Mouse (Mus musculus) intestine, embryonic 15.5 days (tissue): ENCODE measurements around the gene Top3a. TPM values are rescaled to one million over a fixed set of nuclear protein-coding genes. Genes with fewer than 3 reads are reported as not detected.

Experiments
- ATAC-seq: fragments of 200-750 bp; cut with Nextera tagmentation; 2 replicates; pipeline ENCODE4 v1.8.0; 2017; ENCODE audit warnings: moderate TSS enrichment, moderate library complexity
- H3K27ac ChIP-seq: fragments of 300-500 bp; sonication (generic); 2 replicates; pipeline ENCODE4 v1.5.1; 2015; ENCODE audit warnings: mild to moderate bottlenecking, inconsistent platforms
- H3K27me3 ChIP-seq: fragments of 300-500 bp; sonication (generic); replicated peaks from 2 replicates; pipeline ENCODE4 v1.6.1; 2015; ENCODE audit warnings: inconsistent platforms
- H3K36me3 ChIP-seq: fragments of 300-500 bp; sonication (generic); 2 replicates; pipeline ENCODE4 v1.6.1; 2015; ENCODE audit warnings: inconsistent platforms
- H3K4me1 ChIP-seq: fragments of 300-500 bp; sonication (generic); replicated peaks from 2 replicates; pipeline ENCODE4 v1.6.1; 2015; ENCODE audit warnings: inconsistent platforms
- H3K4me2 ChIP-seq: fragments of 300-500 bp; sonication (generic); replicated peaks from 2 replicates; pipeline ENCODE4 v1.6.1; 2015; ENCODE audit warnings: mild to moderate bottlenecking, inconsistent platforms
- H3K4me3 ChIP-seq: fragments of 300-500 bp; sonication (generic); replicated peaks from 2 replicates; pipeline ENCODE4 v1.5.1; 2015; ENCODE audit warnings: inconsistent platforms
- H3K9ac ChIP-seq: fragments of 300-500 bp; sonication (generic); 2 replicates; pipeline ENCODE4 v1.6.1; 2015; ENCODE audit warnings: inconsistent platforms
- H3K9me3 ChIP-seq: fragments of 300-500 bp; sonication (generic); 2 replicates; pipeline ENCODE4 v1.6.1; 2016; ENCODE audit warnings: inconsistent platforms
- WGBS: fragments of 180-500 bp; shearing (Covaris S2); methylation state at CpG from one replicate; pipeline ENCODE4 v1.1.7; 2015; 5-methylcytosine and 5-hydroxymethylcytosine counted together
- polyA plus RNA-seq: library from polyadenylated mRNA; unstranded; fragments of >200 nt; fragmentation: Nextera tagmentation; extraction: Ambion mirVana; gene quantifications from 2 replicates; pipeline ENCODE4 v1.2.1, GENCODE M21; 2015

Top3a gene
- polyA plus RNA-seq, 1 experiment from 2014 or later: 13.0 TPM

- Histone ChIP-seq H3K9me3 (no peaks in the 10 kb centered on the region), H3K36me3 (no peaks in the 10 kb centered on the region), H3K27ac (no peak overlapping the region), H3K4me2 (no peak overlapping the region), H3K27me3 (no peaks in the 10 kb centered on the region), H3K4me1 (peaks cover 10% of the 10 kb centered on the region), H3K4me3 (no peak overlapping the region), H3K9ac (no peak overlapping the region)
- WGBS: 92% methylated on average over 3 of the region's 3 CpGs
- no peak for ATAC-seq
Measured at GRCm38 (mm10) chr11:60770776-60771175, 6.4 kb downstream of the Top3a start.

GRCm38 (mm10) chr11:60769322-60769721, 7.8 kb downstream of the Top3a start:
- no peaks in the 10 kb centered on the region for H3K4me1 ChIP-seq
- ATAC-seq: no peak
- no peaks in the 10 kb centered on the region for H3K27me3 ChIP-seq
- no peak overlapping the region for H3K27ac ChIP-seq
- WGBS: 87% methylated on average over 2 of the region's 2 CpGs
- no peak overlapping the region for H3K4me2 ChIP-seq
- no peaks in the 10 kb centered on the region for H3K36me3 ChIP-seq
- no peaks in the 10 kb centered on the region for H3K9me3 ChIP-seq
- H3K9ac ChIP-seq: no peak overlapping the region
- no peak overlapping the region for H3K4me3 ChIP-seq

- 82% methylated on average over 4 of the region's 4 CpGs for WGBS
- no peaks in the 10 kb centered on the region for H3K36me3 ChIP-seq
- H3K4me2 ChIP-seq: no peak overlapping the region
- H3K9ac ChIP-seq: no peak overlapping the region
- H3K27me3 ChIP-seq: no peaks in the 10 kb centered on the region
- H3K9me3 ChIP-seq: no peaks in the 10 kb centered on the region
- ATAC-seq: no peak
- no peaks in the 10 kb centered on the region for H3K4me1 ChIP-seq
- no peak overlapping the region for H3K4me3 ChIP-seq
- H3K27ac ChIP-seq: no peak overlapping the region
Measured at GRCm38 (mm10) chr11:60766969-60767368, 10.2 kb downstream of the Top3a start.

GRCm38 (mm10) chr11:60761681-60762080, 15.5 kb downstream of the Top3a start:
- peaks cover 12% of the 10 kb centered on the region; the same call in 1 of the 2 replicates for H3K36me3 ChIP-seq
- no peak overlapping the region for H3K27ac ChIP-seq
- 90% methylated on average over 3 of the region's 3 CpGs for WGBS
- ATAC-seq: no peak
- no peaks in the 10 kb centered on the region for H3K27me3 ChIP-seq
- H3K9me3 ChIP-seq: no peaks in the 10 kb centered on the region
- no peak overlapping the region for H3K4me2 ChIP-seq
- no peaks in the 10 kb centered on the region for H3K4me1 ChIP-seq
- no peak overlapping the region for H3K4me3 ChIP-seq
- H3K9ac ChIP-seq: no peak overlapping the region

GRCm38 (mm10) chr11:60755570-60755969, 21.6 kb downstream of the Top3a start:
- no peak overlapping the region for H3K4me2 ChIP-seq
- H3K36me3 ChIP-seq: peaks cover 26% of the 10 kb centered on the region
- WGBS: 87% methylated on average over 7 of the region's 7 CpGs
- no peaks in the 10 kb centered on the region for H3K9me3 ChIP-seq
- H3K27ac ChIP-seq: no peak overlapping the region
- no peak overlapping the region for H3K9ac ChIP-seq
- H3K27me3 ChIP-seq: no peaks in the 10 kb centered on the region
- no peak for ATAC-seq
- no peak overlapping the region for H3K4me3 ChIP-seq
- no peaks in the 10 kb centered on the region for H3K4me1 ChIP-seq

GRCm38 (mm10) chr11:60740321-60740720, 36.8 kb downstream of the Top3a start:
- H3K9me3 ChIP-seq: no peaks in the 10 kb centered on the region
- ATAC-seq: no peak
- H3K4me1 ChIP-seq: no peaks in the 10 kb centered on the region
- H3K4me3 ChIP-seq: no peak overlapping the region
- no peak overlapping the region for H3K9ac ChIP-seq
- peaks cover 26% of the 10 kb centered on the region; the same call in 1 of the 2 replicates for H3K36me3 ChIP-seq
- 81% methylated on average over 3 of the region's 3 CpGs for WGBS
- no peak overlapping the region for H3K4me2 ChIP-seq
- H3K27me3 ChIP-seq: no peaks in the 10 kb centered on the region
- no peak overlapping the region for H3K27ac ChIP-seq

GRCm38 (mm10) chr11:60737450-60737849, 39.7 kb downstream of the Top3a start:
- no peaks in the 10 kb centered on the region for H3K9me3 ChIP-seq
- no peak overlapping the region for H3K4me2 ChIP-seq
- H3K4me1 ChIP-seq: no peaks in the 10 kb centered on the region
- H3K36me3 ChIP-seq: peaks cover 16% of the 10 kb centered on the region
- H3K9ac ChIP-seq: no peak overlapping the region
- H3K27ac ChIP-seq: no peak overlapping the region
- no peak for ATAC-seq
- no peaks in the 10 kb centered on the region for H3K27me3 ChIP-seq
- H3K4me3 ChIP-seq: no peak overlapping the region

GRCm38 (mm10) chr11:60736491-60736890, 40.7 kb downstream of the Top3a start:
- H3K4me2 ChIP-seq: no peak overlapping the region
- ATAC-seq: no peak
- no peaks in the 10 kb centered on the region for H3K27me3 ChIP-seq
- H3K9ac ChIP-seq: no peak overlapping the region
- H3K27ac ChIP-seq: no peak overlapping the region
- peaks cover 8% of the 10 kb centered on the region; the same call in 1 of the 2 replicates for H3K36me3 ChIP-seq
- no peak overlapping the region for H3K4me3 ChIP-seq
- H3K4me1 ChIP-seq: no peaks in the 10 kb centered on the region
- H3K9me3 ChIP-seq: no peaks in the 10 kb centered on the region
- WGBS: 81% methylated on average over 3 of the region's 3 CpGs

- H3K9me3 ChIP-seq: no peaks in the 10 kb centered on the region
- 67% methylated on average over 5 of the region's 5 CpGs for WGBS
- no peaks in the 10 kb centered on the region for H3K4me1 ChIP-seq
- H3K27ac ChIP-seq: no peak overlapping the region
- H3K36me3 ChIP-seq: peaks cover 14% of the 10 kb centered on the region; the same call in 1 of the 2 replicates
- no peak overlapping the region for H3K4me2 ChIP-seq
- H3K4me3 ChIP-seq: no peak overlapping the region
- no peak for ATAC-seq
- no peaks in the 10 kb centered on the region for H3K27me3 ChIP-seq
- H3K9ac ChIP-seq: no peak overlapping the region
Measured at GRCm38 (mm10) chr11:60735191-60735590, 42.0 kb downstream of the Top3a start.

- Histone ChIP-seq H3K27me3 (no peaks in the 10 kb centered on the region), H3K36me3 (peaks cover 14% of the 10 kb centered on the region; the same call in 1 of the 2 replicates), H3K4me2 (no peak overlapping the region), H3K9ac (no peak overlapping the region), H3K4me1 (peaks cover 4% of the 10 kb centered on the region), H3K27ac (no peak overlapping the region), H3K9me3 (no peaks in the 10 kb centered on the region), H3K4me3 (no peak overlapping the region)
- 75% methylated on average over 2 of the region's 2 CpGs for WGBS
- no peak for ATAC-seq
Measured at GRCm38 (mm10) chr11:60734206-60734605, 43.0 kb downstream of the Top3a start.

GRCm38 (mm10) chr11:60731251-60731650, 45.9 kb downstream of the Top3a start:
- no peak for ATAC-seq
- WGBS: 85% methylated on average over 14 of the region's 14 CpGs
- H3K4me3 ChIP-seq: no peak overlapping the region
- no peak overlapping the region for H3K9ac ChIP-seq
- no peak overlapping the region for H3K4me2 ChIP-seq
- no peaks in the 10 kb centered on the region for H3K27me3 ChIP-seq
- peaks cover 20% of the 10 kb centered on the region for H3K4me1 ChIP-seq
- H3K36me3 ChIP-seq: peaks cover 12% of the 10 kb centered on the region; the same call in 1 of the 2 replicates
- no peak overlapping the region for H3K27ac ChIP-seq
- no peaks in the 10 kb centered on the region for H3K9me3 ChIP-seq

GRCm38 (mm10) chr11:60730169-60730568, 47.0 kb downstream of the Top3a start:
- ATAC-seq: no peak
- Histone ChIP-seq H3K9me3 (no peaks in the 10 kb centered on the region), H3K4me2 (no peak overlapping the region), H3K27me3 (no peaks in the 10 kb centered on the region), H3K4me1 (peaks cover 21% of the 10 kb centered on the region), H3K9ac (no peak overlapping the region), H3K27ac (no peak overlapping the region), H3K36me3 (peaks cover 12% of the 10 kb centered on the region; the same call in 1 of the 2 replicates), H3K4me3 (no peak overlapping the region)
- 82% methylated on average over 9 of the region's 9 CpGs for WGBS

- H3K27ac ChIP-seq: no peak overlapping the region
- ATAC-seq: no peak
- no peaks in the 10 kb centered on the region for H3K27me3 ChIP-seq
- H3K36me3 ChIP-seq: peaks cover 16% of the 10 kb centered on the region; the same call in 1 of the 2 replicates
- 72% methylated on average over 6 of the region's 6 CpGs for WGBS
- no peaks in the 10 kb centered on the region for H3K9me3 ChIP-seq
- H3K4me2 ChIP-seq: peak overlapping the region; percentile 78
- peaks cover 21% of the 10 kb centered on the region for H3K4me1 ChIP-seq
- peak overlapping the region; percentile 63; the same call in 1 of the 2 replicates for H3K9ac ChIP-seq
- no peak overlapping the region for H3K4me3 ChIP-seq
Measured at GRCm38 (mm10) chr11:60729217-60729641, 47.9 kb downstream of the Top3a start.
